Mouse (Mus musculus) yolk sac, embryonic 10.5 days (tissue): ENCODE measurements at regions not wholly inside any gene's neighbourhood (a gene's known extent, or its start where the extent isn't known, plus 50 kb on each side); places are given as distances from the start of the nearest gene placed in this dataset.

ENCODE experiments used
- DNase-seq: peaks from one replicate; pipeline ENCODE4 v3.0.0-alpha.2; 2017; ENCODE audit warnings: low spot score

DNA sequence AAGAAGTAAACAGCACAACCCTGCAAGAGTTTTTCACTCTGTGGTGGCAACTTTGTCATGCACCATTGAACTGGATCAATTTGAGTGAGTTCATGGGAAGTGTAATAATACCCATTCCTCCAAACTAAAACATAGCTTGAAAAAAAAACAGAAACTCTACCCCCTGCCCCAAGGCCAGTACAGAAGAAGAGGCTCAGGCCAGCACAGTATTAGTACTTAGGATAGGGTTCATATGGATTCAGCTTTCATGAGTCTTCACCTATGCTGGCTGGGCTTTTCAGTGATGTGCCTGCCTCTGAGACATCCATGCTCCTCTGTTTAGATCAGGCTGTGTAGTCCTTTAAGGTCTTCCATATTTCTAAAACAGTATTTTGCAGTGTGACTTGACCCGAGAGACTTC, 270.6 kb downstream of the 1190002N15Rik start:
- no peak for DNase-seq

DNA sequence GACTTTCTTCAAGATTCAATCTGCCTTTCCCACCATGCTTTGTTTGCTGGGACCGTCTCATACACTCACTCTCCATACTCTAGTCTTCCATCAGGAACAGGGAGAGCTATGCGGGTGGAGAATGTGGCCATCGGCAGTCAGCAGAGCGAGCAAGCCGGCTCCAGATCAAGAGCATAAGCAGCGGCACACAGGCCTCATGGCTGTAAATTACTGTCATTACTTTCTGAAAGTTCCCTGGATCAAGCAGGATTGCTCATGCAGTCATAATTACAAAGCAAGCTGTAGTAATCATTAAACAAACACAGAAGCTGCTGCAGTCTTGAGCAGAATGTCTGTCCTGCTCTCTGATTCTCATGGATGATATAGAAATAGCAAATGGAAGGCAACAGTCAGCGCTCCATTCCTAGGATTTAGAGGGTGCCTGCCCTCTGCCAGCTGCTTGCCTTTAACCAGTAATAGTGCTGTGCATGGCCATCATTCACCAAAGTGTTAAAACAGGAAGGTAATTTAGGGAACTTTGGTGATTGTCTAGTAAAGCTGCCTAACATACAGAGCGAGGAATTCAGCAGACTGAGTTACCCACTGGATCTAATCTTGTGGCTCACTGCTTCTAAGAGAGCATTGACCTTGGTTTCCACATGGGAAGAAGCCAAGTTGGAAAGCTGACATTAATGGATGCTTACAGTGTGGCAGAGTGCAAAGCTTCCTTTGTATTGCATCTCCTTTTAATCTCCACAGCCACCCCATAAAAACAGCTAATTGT, 298.2 kb downstream of the 1190002N15Rik start:
- DNase-seq: no peak

DNA sequence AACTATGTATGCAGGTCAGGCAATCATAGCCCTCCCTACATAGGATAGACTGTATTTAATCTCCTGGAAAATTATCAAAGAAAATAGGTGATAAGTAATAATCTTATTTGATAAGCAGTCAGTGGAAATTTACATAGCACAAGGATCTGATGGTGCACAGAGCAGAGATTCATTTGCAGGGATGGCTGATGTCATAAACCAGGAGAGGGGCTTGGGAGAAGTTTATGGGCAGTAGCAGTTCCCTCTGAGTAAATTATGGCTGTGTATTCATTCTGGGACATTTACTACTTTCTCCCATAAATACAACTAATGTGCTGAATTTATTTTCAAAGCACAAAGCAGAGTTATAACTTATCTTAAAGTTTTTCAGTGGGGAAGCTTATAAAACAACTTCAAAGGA, 299.3 kb downstream of the 1190002N15Rik start:
- no peak for DNase-seq

DNA sequence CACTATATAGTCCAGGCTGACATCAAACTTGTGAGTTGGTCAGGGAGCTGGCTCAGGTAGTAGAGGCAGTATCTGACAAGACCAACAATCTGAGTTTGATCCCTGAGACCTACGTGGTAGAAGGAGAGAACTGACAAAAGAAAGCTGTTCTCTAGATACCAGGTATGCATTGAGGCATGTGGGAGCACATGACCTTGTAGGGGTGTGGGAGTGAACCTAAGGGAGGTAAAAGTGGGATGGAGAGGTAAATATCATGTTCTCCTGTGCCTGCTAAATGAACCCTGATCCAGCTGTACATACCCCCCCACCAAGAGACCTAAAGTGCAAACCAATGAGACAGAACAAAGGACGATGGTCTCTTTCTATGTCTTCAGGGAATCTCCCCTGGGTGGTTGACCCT, 308.3 kb downstream of the 1190002N15Rik start:
- DNase-seq: no peak

DNA sequence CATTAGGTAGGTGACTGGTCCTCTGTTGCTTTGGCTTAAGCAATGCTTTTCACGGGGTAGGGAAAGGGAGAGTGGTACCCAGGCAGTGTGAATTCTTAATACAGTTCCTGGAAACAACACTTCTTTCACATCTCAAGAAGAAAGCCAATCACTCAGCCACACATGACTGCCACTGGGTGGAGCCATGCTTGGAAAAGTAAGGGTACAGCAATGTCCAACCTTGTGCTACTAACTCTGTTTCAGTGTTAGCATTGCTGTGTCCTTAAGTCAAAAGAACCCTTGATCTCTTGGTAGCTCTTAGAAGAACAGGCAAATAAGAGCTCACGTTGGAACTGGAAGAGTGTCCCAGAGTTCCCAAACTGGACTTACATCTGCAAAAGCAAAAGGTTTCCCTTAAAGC, 318.8 kb downstream of the 1190002N15Rik start:
- no peak for DNase-seq

DNA sequence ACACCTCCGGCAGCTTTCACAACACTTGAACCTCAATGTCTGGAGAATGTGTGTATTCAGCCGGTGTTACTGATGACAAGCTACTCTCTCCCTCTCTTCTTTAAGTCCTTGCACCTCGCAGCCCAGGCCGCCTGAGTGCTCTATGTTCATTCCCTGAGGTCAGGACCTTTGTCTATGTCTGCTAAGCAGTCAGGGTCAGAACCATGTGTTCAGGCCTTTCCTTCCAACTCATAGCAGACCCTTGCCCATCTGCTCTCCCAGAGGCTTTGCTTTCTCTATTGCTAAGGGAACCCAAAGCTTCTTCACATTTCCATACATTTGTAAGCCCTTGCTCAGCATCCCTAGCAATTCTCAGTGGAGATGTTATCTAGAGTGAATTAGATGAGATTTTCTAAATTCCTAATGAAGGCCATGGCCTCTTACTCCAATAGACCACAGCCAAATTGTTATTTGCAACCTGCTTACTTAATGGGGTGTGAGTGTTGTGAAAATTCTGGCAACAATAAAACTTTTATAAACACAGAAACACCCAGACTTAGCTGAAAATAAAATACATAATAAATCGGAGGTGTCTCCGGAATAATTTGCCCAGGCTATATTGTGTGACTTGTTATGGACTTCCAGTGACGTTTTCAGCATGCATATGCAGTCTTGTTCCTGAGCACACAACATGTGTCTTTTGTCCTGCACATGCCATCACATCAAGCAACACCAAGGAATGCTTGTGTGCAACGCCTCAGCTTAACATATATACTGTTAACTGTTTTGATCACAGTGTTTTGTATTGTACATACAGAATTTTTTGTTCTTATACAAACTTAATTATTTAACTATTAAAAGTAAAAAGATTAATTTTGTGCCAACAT, 321.2 kb downstream of the 1190002N15Rik start:
- DNase-seq: no peak

DNA sequence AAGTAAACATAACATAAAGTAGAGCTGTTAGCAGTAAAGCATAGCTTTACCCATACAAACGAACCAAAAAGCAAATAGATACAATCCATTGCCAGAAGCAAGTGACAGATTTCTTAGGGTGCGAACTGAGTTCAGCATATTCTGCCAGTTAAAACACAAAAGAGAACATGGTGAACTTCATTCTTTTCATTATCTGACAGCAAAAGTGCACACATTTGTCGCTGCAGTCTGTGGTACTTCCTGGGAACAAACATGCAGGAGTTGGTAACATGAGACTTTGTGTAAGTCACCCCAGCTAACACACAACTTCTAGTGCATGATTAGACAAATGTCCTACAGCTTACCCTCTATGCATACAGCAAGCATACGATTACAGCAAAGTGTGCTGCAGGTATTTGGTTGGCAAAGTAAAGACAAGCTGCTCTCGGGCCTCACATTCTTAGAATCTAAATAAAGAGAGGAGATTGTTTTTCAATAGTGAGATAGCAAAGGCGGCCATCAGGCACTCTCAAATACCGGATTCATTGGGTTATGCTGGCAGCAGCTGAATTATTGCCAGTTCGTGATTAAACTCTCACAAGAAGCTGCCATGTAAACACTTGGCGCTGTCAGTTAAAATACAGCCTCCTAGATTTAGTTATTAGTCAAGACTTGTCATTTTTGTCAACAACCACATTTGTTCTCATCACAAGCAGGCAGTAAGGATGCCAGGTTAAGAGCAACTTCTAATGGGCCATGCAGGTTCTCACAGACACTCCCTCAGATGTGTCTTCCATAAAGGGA, 327.2 kb downstream of the 1190002N15Rik start:
- DNase-seq: no peak

DNA sequence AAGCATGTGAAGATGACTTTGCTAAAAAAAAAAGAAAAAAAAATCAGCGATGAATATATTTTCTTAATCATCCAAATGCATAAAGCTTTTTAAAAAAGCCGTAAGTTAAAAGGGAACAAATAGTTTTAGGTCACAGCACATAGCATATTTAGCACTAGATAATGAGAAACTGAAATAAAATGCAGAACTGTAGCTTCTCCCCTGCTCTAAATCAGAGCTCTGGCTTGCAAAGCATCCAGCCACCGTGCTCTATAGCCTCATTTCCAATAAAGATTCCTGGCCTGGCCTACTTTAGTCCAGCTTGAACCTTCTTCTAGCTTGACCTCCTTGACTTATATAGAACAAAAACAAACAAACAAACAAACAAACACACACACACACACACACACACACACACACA, 328.9 kb downstream of the 1190002N15Rik start:
- DNase-seq: no peak

DNA sequence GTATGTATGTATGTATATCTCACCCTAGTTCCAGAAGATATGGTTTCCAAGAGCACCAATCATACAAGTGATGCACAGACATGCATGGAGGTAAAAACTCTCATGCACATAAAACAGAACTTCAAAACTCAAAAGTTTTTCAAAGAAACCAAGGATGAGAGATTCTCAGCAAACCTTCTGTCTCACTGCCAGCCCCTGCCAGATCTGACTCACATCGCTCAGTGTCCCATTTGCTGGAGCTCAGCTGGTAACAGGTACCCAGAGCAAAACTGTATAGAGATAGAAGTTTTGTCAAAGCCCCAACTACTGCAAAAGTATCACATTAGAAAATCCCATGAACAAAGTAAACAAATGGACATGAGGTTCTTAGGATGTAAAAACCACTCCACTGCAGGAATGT, 337.0 kb downstream of the 1190002N15Rik start:
- no peak for DNase-seq

DNA sequence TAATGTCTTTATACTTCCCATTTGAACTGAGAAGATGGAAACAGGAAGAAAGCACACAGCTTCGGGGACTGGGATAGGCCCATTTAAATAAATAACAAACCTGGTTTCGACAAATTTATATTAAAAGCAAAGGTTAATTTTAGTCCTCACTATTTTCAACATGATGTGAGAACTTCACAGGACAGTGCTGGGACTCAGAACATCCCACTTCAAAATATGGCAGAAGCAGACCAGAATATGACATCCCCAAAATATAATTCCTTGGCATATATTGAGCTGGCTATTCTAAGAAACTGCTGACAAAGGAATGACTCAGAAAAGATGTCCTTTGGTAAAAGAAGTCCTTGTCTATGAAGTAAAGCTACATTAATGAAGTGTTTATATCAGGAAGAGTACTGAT, 338.0 kb downstream of the 1190002N15Rik start:
- no peak for DNase-seq

DNA sequence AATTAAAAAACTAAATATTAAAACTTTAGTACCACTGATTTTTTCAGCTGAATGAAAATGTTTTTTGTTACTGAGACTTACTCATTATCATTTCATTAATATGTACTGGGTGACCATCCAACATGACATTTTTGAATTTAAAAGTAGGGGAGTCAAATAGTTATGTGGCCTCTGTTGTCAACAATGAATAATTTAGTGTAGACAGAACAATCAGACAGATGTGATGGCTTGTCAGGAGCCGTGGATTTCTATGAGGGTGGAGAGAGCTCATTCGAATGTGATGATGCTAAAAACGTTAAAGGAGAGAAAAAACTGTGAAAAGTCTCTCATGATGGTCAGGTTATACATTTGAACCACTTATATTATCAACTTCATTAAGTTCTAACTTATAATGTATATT, 346.8 kb downstream of the 1190002N15Rik start:
- no peak for DNase-seq

DNA sequence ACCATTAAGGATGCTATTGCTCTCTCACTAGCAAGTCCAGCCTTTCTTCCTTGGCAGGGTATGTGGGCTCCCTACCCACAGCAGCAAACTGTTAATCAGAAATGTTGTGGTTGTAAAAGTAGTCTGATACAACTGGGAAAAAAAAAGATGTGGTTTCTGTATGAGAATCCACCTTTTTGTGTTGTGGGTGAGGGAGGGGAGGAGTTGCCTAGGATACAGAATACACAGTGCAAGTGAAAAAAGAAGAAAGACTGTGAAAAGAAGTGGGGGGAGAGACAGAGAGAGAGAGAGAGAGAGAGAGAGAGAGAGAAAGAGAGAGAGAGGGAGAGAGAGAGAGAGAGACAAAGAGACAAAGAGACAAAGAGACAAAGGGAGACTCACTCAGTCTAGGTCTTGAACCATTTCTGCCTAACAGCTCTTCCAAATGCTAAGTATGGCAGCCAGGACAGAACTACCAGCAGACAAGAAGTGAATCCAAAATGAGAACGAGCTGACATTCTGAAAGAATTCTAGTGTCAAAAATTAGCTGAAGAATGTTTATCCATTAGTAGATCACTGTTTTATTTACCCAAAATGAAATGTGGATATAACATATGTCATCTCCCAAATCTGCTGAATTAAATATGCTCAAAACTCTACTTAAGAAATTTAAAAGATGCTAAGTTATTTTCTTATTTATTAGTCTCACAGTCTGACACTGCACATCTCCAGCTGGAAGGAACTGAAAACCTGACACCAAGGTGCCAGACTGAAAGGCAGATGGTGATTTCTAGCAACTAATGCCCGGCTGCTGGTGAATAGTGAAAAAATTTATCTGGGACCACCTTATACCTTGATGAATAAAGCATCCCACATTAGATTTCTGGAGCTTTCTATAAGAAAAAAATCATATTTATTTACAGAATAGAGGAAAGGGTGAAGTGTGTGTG, 347.7 kb downstream of the 1190002N15Rik start:
- DNase-seq: no peak

DNA sequence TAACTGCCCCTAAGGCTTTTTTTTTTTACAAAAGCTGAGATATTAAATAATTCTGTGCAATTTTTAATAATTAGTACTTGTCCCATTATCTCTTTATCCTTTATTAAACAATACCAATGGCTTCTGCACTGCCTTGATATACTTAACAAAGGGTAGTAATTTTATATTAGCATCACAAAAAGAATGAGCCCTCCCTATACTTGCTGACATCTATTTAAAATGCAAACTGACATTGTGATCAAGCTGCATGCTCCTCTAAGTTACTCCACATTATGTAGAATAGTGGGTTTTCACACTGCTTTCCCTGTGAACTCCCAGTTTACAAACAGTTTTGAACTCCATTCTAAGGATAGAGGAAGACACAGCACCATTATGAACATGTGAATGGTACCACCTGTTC, 349.8 kb downstream of the 1190002N15Rik start:
- no peak for DNase-seq

DNA sequence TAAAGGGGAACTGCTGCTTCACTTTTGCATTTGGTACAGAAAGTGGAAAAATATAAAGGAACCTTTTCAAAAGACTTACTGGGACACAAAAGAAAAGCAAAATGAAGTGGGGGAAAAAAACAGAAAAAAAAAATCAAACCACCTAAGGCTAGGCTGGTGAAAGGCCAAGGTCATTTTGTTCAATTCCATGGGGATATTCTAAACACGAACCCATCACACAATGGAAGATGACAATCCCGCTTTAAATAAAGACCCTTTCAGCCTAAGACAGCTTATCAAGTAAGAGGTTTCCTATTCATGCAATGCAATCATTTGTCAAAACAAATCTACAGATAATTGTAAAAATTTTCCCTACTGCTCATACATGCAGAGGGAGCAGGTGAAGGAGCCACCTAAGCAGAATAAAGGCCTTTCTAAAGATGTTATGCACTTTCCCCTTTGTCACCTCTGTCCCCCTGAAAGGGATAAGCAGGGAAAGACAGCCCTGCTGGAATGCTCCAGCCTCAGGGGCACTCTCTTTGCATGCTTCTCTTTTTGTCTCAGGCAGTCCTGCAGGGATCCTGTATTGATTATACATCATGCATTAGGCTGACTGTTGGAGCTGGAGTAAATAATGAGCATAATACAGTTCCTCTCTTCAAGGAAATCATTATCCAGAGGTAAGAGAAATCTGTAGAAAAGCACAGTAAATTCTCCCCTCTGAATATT, 367.8 kb downstream of the 1190002N15Rik start:
- DNase-seq: no peak

DNA sequence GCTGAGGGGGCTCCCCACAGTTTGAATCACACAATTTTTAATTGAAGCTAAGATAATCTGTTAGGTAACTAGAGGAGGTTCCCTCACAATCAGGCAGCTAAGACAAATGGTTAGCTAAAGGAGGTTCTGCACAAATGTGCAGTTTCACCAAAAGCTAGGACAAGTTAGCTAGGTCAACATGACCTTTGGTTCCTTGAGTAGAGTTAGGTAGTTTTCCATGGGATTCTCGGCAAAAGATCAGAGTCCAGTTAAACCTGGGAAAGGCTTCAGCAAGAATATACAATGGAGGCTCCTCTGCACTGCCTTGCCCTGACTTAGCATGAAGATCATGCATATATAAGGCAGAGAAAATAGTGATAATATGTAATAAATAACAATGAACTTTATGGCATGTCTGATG, 374.2 kb downstream of the 1190002N15Rik start:
- DNase-seq: peak; percentile 47

DNA sequence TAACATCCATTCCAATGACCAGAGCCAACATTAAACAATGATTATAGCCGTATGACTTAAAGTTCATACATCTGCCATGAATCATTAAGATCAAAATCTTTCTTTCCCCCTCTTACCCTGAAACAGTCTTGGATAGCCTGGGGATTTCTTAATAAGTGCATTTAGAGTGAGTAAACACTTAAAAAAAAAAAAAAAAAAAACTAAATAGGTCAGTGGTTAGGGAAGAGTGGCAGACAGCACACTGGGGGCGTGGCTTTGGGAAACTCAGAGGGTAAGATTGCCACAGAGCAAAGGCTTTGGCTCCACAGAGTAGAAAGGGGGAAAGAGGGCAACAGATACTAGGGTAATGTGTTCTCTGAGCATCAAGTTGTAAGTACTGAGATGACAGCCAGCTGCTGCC, 382.3 kb downstream of the 1190002N15Rik start:
- DNase-seq: no peak

DNA sequence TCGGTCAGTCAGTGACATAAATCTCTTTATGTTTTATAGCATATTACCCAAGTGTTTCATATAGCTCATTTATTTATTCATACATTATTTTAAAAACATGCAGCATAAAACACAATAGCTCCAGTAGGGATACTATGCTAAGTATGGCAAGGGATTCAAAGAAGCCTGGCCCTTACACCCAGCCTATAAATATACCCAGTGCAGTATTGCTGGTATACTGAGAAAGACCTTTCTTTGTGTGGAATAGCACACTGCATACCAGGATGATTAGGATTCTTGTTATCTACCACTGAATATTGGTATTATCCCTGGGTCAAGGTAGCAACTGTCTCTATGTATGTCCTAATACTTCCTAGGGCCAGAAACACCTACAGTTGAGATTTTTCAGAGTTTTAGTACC, 389.4 kb downstream of the 1190002N15Rik start:
- DNase-seq: no peak

DNA sequence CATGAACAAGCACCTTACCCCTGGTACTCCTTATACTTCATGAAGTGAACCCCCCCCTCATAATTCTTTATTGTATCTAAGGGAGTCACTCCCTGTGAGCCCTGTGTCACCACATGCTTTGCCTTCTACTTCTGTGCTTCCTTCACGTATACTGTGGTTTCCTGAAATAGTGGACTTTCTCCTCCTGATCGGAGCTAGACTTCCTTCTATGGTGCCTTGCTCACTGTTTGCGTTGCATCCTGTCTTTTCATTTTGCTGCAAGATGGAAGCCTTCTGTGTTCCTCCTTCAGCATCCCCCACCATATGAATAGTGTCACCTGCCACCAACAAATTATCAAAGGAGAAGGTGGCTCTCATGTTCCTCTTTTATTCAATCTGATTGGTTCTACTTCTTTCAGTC, 391.1 kb downstream of the 1190002N15Rik start:
- DNase-seq: no peak

DNA sequence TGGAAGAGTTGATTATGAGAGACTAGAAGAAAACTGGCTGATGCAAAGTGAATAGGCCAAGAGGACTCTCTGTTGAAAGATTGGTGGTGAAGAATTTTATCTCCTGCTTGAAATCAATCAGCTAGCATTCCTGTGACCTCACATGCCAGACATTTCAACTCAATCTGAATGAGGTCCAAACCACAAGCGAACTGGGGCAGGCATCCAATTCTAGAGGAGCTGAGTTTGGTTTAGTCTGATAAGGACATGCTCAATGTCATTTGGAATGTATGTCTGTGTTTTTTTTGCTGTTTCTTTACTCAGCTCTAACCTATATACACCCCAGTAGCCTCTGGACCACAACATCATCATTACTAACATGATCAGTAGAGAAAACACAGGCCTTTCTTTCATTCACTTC, 401.4 kb downstream of the 1190002N15Rik start:
- DNase-seq: no peak

DNA sequence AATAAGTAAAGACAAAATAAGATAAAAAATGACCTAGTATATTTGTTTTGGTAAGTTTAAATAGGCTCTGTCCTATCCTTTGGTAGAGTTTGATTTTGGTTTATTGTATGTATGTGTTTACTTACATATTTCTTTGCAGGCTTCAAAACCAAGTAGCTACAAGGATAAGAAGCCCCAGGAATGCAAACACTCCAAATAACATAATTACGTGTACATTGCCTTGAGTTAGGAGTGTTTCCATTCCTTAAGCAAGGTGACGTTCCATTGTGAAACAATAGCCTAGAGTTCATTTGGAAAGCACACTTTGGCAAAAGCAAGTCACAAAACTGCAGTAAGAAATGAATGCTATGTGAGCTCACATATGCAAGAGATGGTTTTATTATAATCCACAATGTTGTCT, 404.2 kb downstream of the 1190002N15Rik start:
- DNase-seq: no peak

DNA sequence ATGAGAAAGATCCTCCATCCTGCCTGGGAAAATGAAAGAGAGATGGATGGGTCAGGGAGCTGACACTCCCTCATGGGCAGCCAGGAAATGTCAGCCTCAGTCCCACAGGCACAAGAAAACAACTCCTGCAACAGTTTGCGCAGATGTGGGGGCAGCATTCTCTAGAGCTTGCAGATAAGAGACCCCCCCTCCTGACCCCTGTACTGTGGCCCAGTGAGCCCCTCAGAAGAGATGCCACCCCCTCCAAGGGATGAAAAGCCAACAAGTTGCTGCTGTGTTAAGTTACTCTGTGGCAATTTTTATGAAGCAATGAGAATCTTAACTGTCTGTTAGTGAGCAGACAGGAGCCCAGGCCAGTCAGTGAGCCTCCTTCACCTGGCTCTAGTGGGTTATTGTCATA, 406.5 kb downstream of the 1190002N15Rik start:
- no peak for DNase-seq
